22 mouse cellular contexts compared by ENCODE assay signal in the genomic region with DNA sequence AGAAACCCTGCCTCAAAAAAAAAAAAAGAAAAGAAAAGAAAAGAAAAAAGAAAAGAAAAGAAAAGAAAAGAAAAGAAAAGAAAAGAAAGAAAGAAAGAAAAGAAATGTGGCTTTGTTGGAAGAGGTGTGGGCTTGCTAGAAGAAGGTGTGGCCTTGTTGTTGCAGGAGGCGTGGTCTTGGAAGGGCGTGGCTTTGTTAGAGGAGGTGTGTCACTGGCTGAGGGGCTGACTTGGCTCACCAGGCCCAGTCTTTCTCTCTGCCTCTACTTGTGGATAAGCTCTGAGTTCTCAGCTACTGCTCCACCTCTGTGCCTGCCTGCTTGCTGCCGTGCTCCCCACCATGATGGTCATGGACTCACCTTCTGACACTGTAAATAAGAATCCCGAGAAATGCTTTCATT. TPM values are rescaled to one million over a fixed set of nuclear protein-coding genes. Genes with fewer than 3 reads are reported as not detected.
DNase-seq lines count a peak whose midpoint lies in the region; ATAC-seq lines count a peak whose summit lies in the region.
"Had no signal": no experiment of that assay in that cellular context is flagged by ENCODE, and none has a peak within 500 bp of the region (broad histone marks: within the 10 kb centered on the region; RNA-seq: fewer than 3 reads in every experiment).

No protein-coding gene starts in this region.

- no peak overlapping the region for H3K9ac ChIP-seq in liver, embryonic 11.5 days (ENCODE audit: low read depth, low read length)
- no peak overlapping the region for H3K9ac ChIP-seq in liver, embryonic 13.5 days
- H3K9ac ChIP-seq in forebrain, embryonic 13.5 days = no peak overlapping the region
- H3K9ac ChIP-seq: heart, embryonic 15.5 days; intestine, embryonic 15.5 days; kidney, embryonic 15.5 days; midbrain, embryonic 12.5 days had no signal

- no peaks in the 10 kb centered on the region for H3K4me1 ChIP-seq in liver, embryonic 11.5 days (replicated peaks; ENCODE audit: control insufficient read depth, insufficient read depth, low read length)
- 0 out of 2 replicates have a peak, but pooled peaks cover 2% of the 10 kb centered on the region for H3K4me1 ChIP-seq in liver, embryonic 13.5 days (replicated peaks)
- H3K4me1 ChIP-seq in forebrain, embryonic 13.5 days = no peaks in the 10 kb centered on the region
- H3K4me1 ChIP-seq: heart, embryonic 15.5 days; hindbrain, embryonic 10.5 days; intestine, embryonic 15.5 days; kidney, embryonic 15.5 days; midbrain, embryonic 12.5 days had no signal

- no peaks in the 10 kb centered on the region for H3K36me3 ChIP-seq in liver, embryonic 11.5 days (ENCODE audit: control insufficient read depth, insufficient read depth, low read length)
- H3K36me3 ChIP-seq in liver, embryonic 13.5 days = no peaks in the 10 kb centered on the region
- H3K36me3 ChIP-seq in forebrain, embryonic 13.5 days (ENCODE audit: poor library complexity, severe bottlenecking) = no peaks in the 10 kb centered on the region
- H3K36me3 ChIP-seq: heart, embryonic 15.5 days; hindbrain, embryonic 10.5 days; intestine, embryonic 15.5 days; kidney, embryonic 15.5 days; midbrain, embryonic 12.5 days had no signal

- no peak for ATAC-seq in liver, embryonic 11.5 days (replicated peaks; ENCODE audit: low FRiP score)
- ATAC-seq in liver, embryonic 13.5 days (ENCODE audit: low read depth) = 0 out of 2 replicates have a peak, but pooled peaks have one; percentile 53
- no peak for ATAC-seq in inflammation-experienced regulatory T-cells, adult 6 months
- ATAC-seq in forebrain, embryonic 13.5 days = no peak
- ATAC-seq: activated CD4-positive, CD25-positive, alpha-beta regulatory T cell, adult 4 months; forebrain, embryonic 14.5 days; intestine, embryonic 15.5 days had no signal

- WGBS in liver, embryonic 11.5 days = 69% methylated on average over 4 of the region's 4 CpGs
- whole genome bisulfite sequencing in liver, embryonic 13.5 days (ENCODE audit: insufficient replicate concordance) = 45% methylated on average over 4 of the region's 4 CpGs
- WGBS in forebrain, embryonic 13.5 days = 82% methylated on average over 4 of the region's 4 CpGs

- H3K4me2 ChIP-seq in liver, embryonic 11.5 days = no peak overlapping the region
- no peak overlapping the region for H3K4me2 ChIP-seq in liver, embryonic 13.5 days
- no peak overlapping the region for H3K4me2 ChIP-seq in forebrain, embryonic 13.5 days
- H3K4me2 ChIP-seq: heart, embryonic 15.5 days; intestine, embryonic 15.5 days; kidney, embryonic 15.5 days; midbrain, embryonic 12.5 days had no signal

- H3K27ac ChIP-seq in liver, embryonic 11.5 days (ENCODE audit: low read depth, low read length) = no peak overlapping the region
- no peak overlapping the region for H3K27ac ChIP-seq in liver, embryonic 13.5 days
- no peak overlapping the region for H3K27ac ChIP-seq in forebrain, embryonic 13.5 days
- H3K27ac ChIP-seq: heart, adult 2 months; heart, embryonic 15.5 days; hindbrain, embryonic 10.5 days; intestine, embryonic 15.5 days; kidney, embryonic 15.5 days; layer of hippocampus, adult 2 months; midbrain, embryonic 12.5 days had no signal

- DNase-seq in liver (peak; percentile 66), 416B (ENCODE audit: low read depth) (peak; percentile 41), R1 (ENCODE audit: low read depth, low spot score) (peak; percentile 79)
- DNase-seq in liver, embryonic 11.5 days (ENCODE audit: low spot score) = no peak
- DNase-seq in liver, embryonic 13.5 days = peak; percentile 55
- no peak for DNase-seq in embryo, embryonic 10 days (ENCODE audit: low spot score)
- DNase-seq: cerebellum, adult 11 months; cerebellum, postnatal 14 days; gastrocnemius, postnatal 10 days; heart, adult 2 months; lung, postnatal 4 days; right cerebral cortex, postnatal 25 days had no signal

- H3K4me3 ChIP-seq in liver, embryonic 11.5 days (ENCODE audit: low read depth, low read length) = no peak overlapping the region
- H3K4me3 ChIP-seq in liver, embryonic 13.5 days (replicated peaks) = no peak overlapping the region
- H3K4me3 ChIP-seq in forebrain, embryonic 13.5 days = no peak overlapping the region
- H3K4me3 ChIP-seq: heart, adult 2 months; heart, embryonic 15.5 days; hindbrain, embryonic 10.5 days; intestine, embryonic 15.5 days; kidney, embryonic 15.5 days; layer of hippocampus, adult 2 months; midbrain, embryonic 12.5 days had no signal

- H3K9me3 ChIP-seq in liver, embryonic 11.5 days (ENCODE audit: control insufficient read depth, low read length) = no peaks in the 10 kb centered on the region
- no peaks in the 10 kb centered on the region for H3K9me3 ChIP-seq in liver, embryonic 13.5 days (replicated peaks)
- no peaks in the 10 kb centered on the region for H3K9me3 ChIP-seq in forebrain, embryonic 13.5 days (replicated peaks)
- H3K9me3 ChIP-seq: heart, embryonic 15.5 days; hindbrain, embryonic 10.5 days; intestine, embryonic 15.5 days; kidney, embryonic 15.5 days; midbrain, embryonic 12.5 days had no signal

- H3K27me3 ChIP-seq in liver, embryonic 11.5 days (replicated peaks; ENCODE audit: control insufficient read depth, insufficient read depth, low read length) = no peaks in the 10 kb centered on the region
- no peaks in the 10 kb centered on the region for H3K27me3 ChIP-seq in liver, embryonic 13.5 days
- no peaks in the 10 kb centered on the region for H3K27me3 ChIP-seq in forebrain, embryonic 13.5 days
- H3K27me3 ChIP-seq: heart, embryonic 15.5 days; intestine, embryonic 15.5 days; kidney, embryonic 15.5 days; midbrain, embryonic 12.5 days had no signal

RNA-seq across cellular contexts. Expression of a gene that starts 17.2 kb away (rescaled TPM):
- 0.58 and 0.69 TPM in 2 replicates for polyA plus RNA-seq in liver, embryonic 11.5 days (2014; fragmentation: Nextera tagmentation; extraction: Ambion mirVana)
- polyA plus RNA-seq in liver, embryonic 13.5 days (2015; fragmentation: Nextera tagmentation; extraction: Ambion mirVana) = 0.09 and 0.13 TPM in 2 replicates
- polyA plus RNA-seq in inflammation-experienced regulatory T-cells, adult 6 months (2017; shearing (Covaris generic)) = 1 to 10 TPM in 1 of 3 experiments, under 1 TPM in 2; 0.51 to 1.1 (median 0.70) TPM
- polyA plus RNA-seq in forebrain, embryonic 13.5 days (2015; fragmentation: Nextera tagmentation; extraction: Ambion mirVana) = 0.62 and 1.4 TPM in 2 replicates

Comparison
In these comparisons a context has a peak if more than half of its experiments do, and no peak if none do; other contexts are left out.
1. DNase-seq: peak in liver (single experiment), 416B (single experiment), R1 (single experiment) and liver, embryonic 13.5 days (single experiment); none in liver, embryonic 11.5 days (single experiment) and embryo, embryonic 10 days (single experiment).